Mouse (Mus musculus): ENCODE measurements around the gene Tnni2. TPM values are rescaled to one million over a fixed set of nuclear protein-coding genes. Genes with fewer than 3 reads are reported as not detected.

Gene Tnni2
- polyA plus RNA-seq, 1 experiment from 2014 or later: 4.3 TPM

- H3K27me3 ChIP-seq: peaks cover 48% of the 10 kb centered on the region
- H3K4me3 ChIP-seq (replicated peaks): no peak overlapping the region
- no peak overlapping the region for H3K27ac ChIP-seq
- no peaks in the 10 kb centered on the region for H3K36me3 ChIP-seq
- no peak overlapping the region for H3K9ac ChIP-seq
- DNase-seq: no peak
- WGBS (ENCODE audit: insufficient replicate concordance): 63% methylated on average over 12 of the region's 12 CpGs
- ATAC-seq (ENCODE audit: low read depth): no peak
- H3K9me3 ChIP-seq (replicated peaks): no peaks in the 10 kb centered on the region
- H3K4me1 ChIP-seq (replicated peaks): peaks cover 17% of the 10 kb centered on the region
- no peak overlapping the region for H3K4me2 ChIP-seq
Observed at GRCm38 (mm10) chr7:142430160-142430678, 11.4 kb upstream of the Tnni2 start.

GRCm38 (mm10) chr7:142431106-142431505 is 10.5 kb upstream of the Tnni2 start:
- no peak overlapping the region for H3K4me2 ChIP-seq
- no peaks in the 10 kb centered on the region for H3K36me3 ChIP-seq
- no peak for ATAC-seq (ENCODE audit: low read depth)
- H3K27me3 ChIP-seq: peaks cover 48% of the 10 kb centered on the region
- H3K9me3 ChIP-seq (replicated peaks): no peaks in the 10 kb centered on the region
- no peak overlapping the region for H3K4me3 ChIP-seq (replicated peaks)
- WGBS (ENCODE audit: insufficient replicate concordance): 84% methylated on average over 14 of the region's 14 CpGs
- no peak overlapping the region for H3K27ac ChIP-seq
- peaks cover 22% of the 10 kb centered on the region for H3K4me1 ChIP-seq (replicated peaks)
- DNase-seq: no peak
- no peak overlapping the region for H3K9ac ChIP-seq

- H3K4me2 ChIP-seq: no peak overlapping the region
- WGBS (ENCODE audit: insufficient replicate concordance): 32% methylated on average over 19 of the region's 19 CpGs
Observed at GRCm38 (mm10) chr7:142433623-142434022, 8.0 kb upstream of the Tnni2 start.

GRCm38 (mm10) chr7:142434137-142434865 is 7.3 kb upstream of the Tnni2 start, which contains the start of gene Syt8:
Syt8 (plus strand) TSS chr7:142434850.
- H3K4me2 ChIP-seq: no peak within 1 kb of the TSS

More at GRCm38 (mm10) chr7:142433623-142434022, 8.0 kb upstream of the Tnni2 start:
- Histone ChIP-seq H3K9me3 (replicated peaks) (no peaks in the 10 kb centered on the region), H3K27me3 (peaks cover 41% of the 10 kb centered on the region), H3K4me3 (replicated peaks) (no peak overlapping the region), H3K9ac (no peak overlapping the region), H3K36me3 (no peaks in the 10 kb centered on the region), H3K4me1 (replicated peaks) (peaks cover 22% of the 10 kb centered on the region), H3K27ac (no peak overlapping the region)
- DNase-seq (no peak), ATAC-seq (ENCODE audit: low read depth) (no peak)

GRCm38 (mm10) chr7:142435524-142435923 is 6.1 kb upstream of the Tnni2 start:
- no peak overlapping the region for H3K4me2 ChIP-seq
- 15% methylated on average over 4 of the region's 4 CpGs for WGBS (ENCODE audit: insufficient replicate concordance)
- DNase-seq (peak; percentile 54), ATAC-seq (ENCODE audit: low read depth) (peak; percentile 58)
- no peaks in the 10 kb centered on the region for H3K36me3 ChIP-seq
- no peak overlapping the region for H3K4me3 ChIP-seq (replicated peaks)
- no peaks in the 10 kb centered on the region for H3K9me3 ChIP-seq (replicated peaks)
- H3K4me1 ChIP-seq (replicated peaks): peaks cover 18% of the 10 kb centered on the region
- no peak overlapping the region for H3K27ac ChIP-seq
- H3K27me3 ChIP-seq: peaks cover 24% of the 10 kb centered on the region
- H3K9ac ChIP-seq: no peak overlapping the region

More at GRCm38 (mm10) chr7:142434137-142434865, 7.3 kb upstream of the Tnni2 start, which contains the start of gene Syt8:
- 54% methylated on average over 10 of the region's 10 CpGs for WGBS (ENCODE audit: insufficient replicate concordance)
- Histone ChIP-seq H3K4me3 (replicated peaks) (no peak within 1 kb of the TSS), H3K27me3 (peaks cover 34% of the 10 kb centered on the region), H3K9me3 (replicated peaks) (no peaks in the 10 kb centered on the region), H3K36me3 (no peaks in the 10 kb centered on the region), H3K27ac (no peak within 1 kb of the TSS), H3K4me1 (replicated peaks) (peaks cover 22% of the 10 kb centered on the region), H3K9ac (no peak within 1 kb of the TSS)
- ATAC-seq (ENCODE audit: low read depth) (no peak), DNase-seq (no peak)

GRCm38 (mm10) chr7:142437324-142437723 is 4.3 kb upstream of the Tnni2 start:
- 66% methylated on average over 5 of the region's 5 CpGs for WGBS (ENCODE audit: insufficient replicate concordance)
- no peaks in the 10 kb centered on the region for H3K36me3 ChIP-seq
- H3K27me3 ChIP-seq: peaks cover 11% of the 10 kb centered on the region
- H3K4me1 ChIP-seq (replicated peaks): peaks cover 21% of the 10 kb centered on the region
- ATAC-seq (ENCODE audit: low read depth): no peak
- no peak overlapping the region for H3K4me2 ChIP-seq
- H3K9ac ChIP-seq: no peak overlapping the region
- no peaks in the 10 kb centered on the region for H3K9me3 ChIP-seq (replicated peaks)
- no peak overlapping the region for H3K4me3 ChIP-seq (replicated peaks)
- no peak overlapping the region for H3K27ac ChIP-seq
- no peak for DNase-seq

- 77% methylated on average over 14 of the region's 14 CpGs for WGBS (ENCODE audit: insufficient replicate concordance)
- H3K36me3 ChIP-seq: no peaks in the 10 kb centered on the region
- no peak overlapping the region for H3K4me3 ChIP-seq (replicated peaks)
- peaks cover 9% of the 10 kb centered on the region; the same call in 1 of the 2 replicates for H3K4me1 ChIP-seq (replicated peaks)
- H3K4me2 ChIP-seq: no peak overlapping the region
- H3K27me3 ChIP-seq: no peaks in the 10 kb centered on the region
- no peak overlapping the region for H3K9ac ChIP-seq
- H3K9me3 ChIP-seq (replicated peaks): no peaks in the 10 kb centered on the region
- no peak overlapping the region for H3K27ac ChIP-seq
- DNase-seq: no peak
- no peak for ATAC-seq (ENCODE audit: low read depth)
Observed at GRCm38 (mm10) chr7:142439966-142440365, 1.6 kb upstream of the Tnni2 start.

GRCm38 (mm10) chr7:142440657-142441114 is 922 bp upstream of the Tnni2 start:
- ATAC-seq (ENCODE audit: low read depth) (no peak), DNase-seq (no peak)
- H3K4me2 ChIP-seq: no peak overlapping the region
- 54% methylated on average over 5 of the region's 5 CpGs for WGBS (ENCODE audit: insufficient replicate concordance)
- H3K36me3 ChIP-seq: no peaks in the 10 kb centered on the region
- H3K4me3 ChIP-seq (replicated peaks): no peak overlapping the region
- H3K9ac ChIP-seq: no peak overlapping the region
- H3K27ac ChIP-seq: peak overlapping the region; percentile 2; the same call in 1 of the 2 replicates
- H3K9me3 ChIP-seq (replicated peaks): no peaks in the 10 kb centered on the region
- H3K27me3 ChIP-seq: no peaks in the 10 kb centered on the region
- peaks cover 4% of the 10 kb centered on the region; the same call in 1 of the 2 replicates for H3K4me1 ChIP-seq (replicated peaks)

- DNase-seq: no peak
- Histone ChIP-seq H3K9me3 (replicated peaks) (no peaks in the 10 kb centered on the region), H3K27me3 (no peaks in the 10 kb centered on the region), H3K4me1 (replicated peaks) (peaks cover 4% of the 10 kb centered on the region; the same call in 1 of the 2 replicates), H3K4me3 (replicated peaks) (no peak overlapping the region), H3K36me3 (no peaks in the 10 kb centered on the region), H3K9ac (no peak overlapping the region), H3K27ac (0 out of 2 replicates have a peak overlapping the region, but pooled peaks have one; percentile 26), H3K4me2 (no peak overlapping the region)
- 41% methylated on average over 9 of the region's 9 CpGs for WGBS (ENCODE audit: insufficient replicate concordance)
- ATAC-seq (ENCODE audit: low read depth): no peak
Observed at GRCm38 (mm10) chr7:142442081-142442907, 686 bp downstream of the Tnni2 start.

- no peak overlapping the region for H3K4me3 ChIP-seq (replicated peaks)
- H3K27ac ChIP-seq: 0 out of 2 replicates have a peak overlapping the region, but pooled peaks have one; percentile 1
- H3K9ac ChIP-seq: no peak overlapping the region
- H3K4me2 ChIP-seq: no peak overlapping the region
- no peak for ATAC-seq (ENCODE audit: low read depth)
- no peaks in the 10 kb centered on the region for H3K9me3 ChIP-seq (replicated peaks)
- H3K4me1 ChIP-seq (replicated peaks): peaks cover 4% of the 10 kb centered on the region; the same call in 1 of the 2 replicates
- no peaks in the 10 kb centered on the region for H3K36me3 ChIP-seq
- no peaks in the 10 kb centered on the region for H3K27me3 ChIP-seq
- WGBS (ENCODE audit: insufficient replicate concordance): 74% methylated on average over 7 of the region's 7 CpGs
- DNase-seq: no peak
Observed at GRCm38 (mm10) chr7:142442908-142443420, 1.4 kb downstream of the Tnni2 start.

- Histone ChIP-seq H3K4me2 (no peak overlapping the region), H3K9me3 (replicated peaks) (no peaks in the 10 kb centered on the region), H3K27me3 (no peaks in the 10 kb centered on the region), H3K4me1 (replicated peaks) (peaks cover 4% of the 10 kb centered on the region; the same call in 1 of the 2 replicates), H3K36me3 (no peaks in the 10 kb centered on the region), H3K27ac (0 out of 2 replicates have a peak overlapping the region, but pooled peaks have one; percentile 1), H3K4me3 (replicated peaks) (no peak overlapping the region), H3K9ac (no peak overlapping the region)
- DNase-seq (no peak), ATAC-seq (ENCODE audit: low read depth) (0 out of 2 replicates have a peak, but pooled peaks have one; percentile 27)
- WGBS (ENCODE audit: insufficient replicate concordance): 74% methylated on average over 5 of the region's 5 CpGs
Observed at GRCm38 (mm10) chr7:142443474-142443873, 1.9 kb downstream of the Tnni2 start.

All from liver, embryonic 13.5 days (tissue).